Mouse (Mus musculus) midbrain, embryonic 15.5 days (tissue): ENCODE data around the gene Notch1. TPM values are rescaled to one million over a fixed set of nuclear protein-coding genes. Genes with fewer than 3 reads are reported as not detected.

ENCODE experiments used
- ATAC-seq: fragments of 200-750 bp; cut with Nextera tagmentation; replicated peaks from 2 replicates; pipeline ENCODE4 v1.8.0; 2017; ENCODE audit warnings: moderate TSS enrichment
- H3K27ac ChIP-seq: fragments of 300-500 bp; sonication (generic); 2 replicates; pipeline ENCODE4 v1.5.1; 2015; ENCODE audit warnings: mild to moderate bottlenecking, inconsistent platforms
- H3K27me3 ChIP-seq: fragments of 300-500 bp; sonication (generic); replicated peaks from 2 replicates; pipeline ENCODE4 v1.6.1; 2015; ENCODE audit warnings: inconsistent platforms
- H3K36me3 ChIP-seq: fragments of 300-500 bp; sonication (generic); replicated peaks from 2 replicates; pipeline ENCODE4 v1.6.1; 2015; ENCODE audit warnings: inconsistent platforms
- H3K4me1 ChIP-seq: fragments of 300-500 bp; sonication (generic); 2 replicates; pipeline ENCODE4 v1.6.1; 2015; ENCODE audit warnings: inconsistent platforms
- H3K4me2 ChIP-seq: fragments of 300-500 bp; sonication (generic); 2 replicates; pipeline ENCODE4 v1.6.1; 2015; ENCODE audit warnings: inconsistent platforms, mild to moderate bottlenecking, moderate library complexity
- H3K4me3 ChIP-seq: fragments of 300-500 bp; sonication (generic); 2 replicates; pipeline ENCODE4 v1.5.1; 2015; ENCODE audit warnings: mild to moderate bottlenecking, inconsistent platforms
- H3K9ac ChIP-seq: fragments of 300-500 bp; sonication (generic); 2 replicates; pipeline ENCODE4 v1.6.1; 2015; ENCODE audit warnings: mild to moderate bottlenecking, inconsistent platforms
- H3K9me3 ChIP-seq: fragments of 300-500 bp; sonication (generic); 2 replicates; pipeline ENCODE4 v1.6.1; 2016; ENCODE audit warnings: inconsistent platforms
- WGBS: fragments of 180-500 bp; shearing (Covaris S2); methylation state at CpG from one replicate; pipeline ENCODE4 v1.1.7; 2015; ENCODE audit warnings: mixed read lengths; 5-methylcytosine and 5-hydroxymethylcytosine counted together
- polyA plus RNA-seq: library from polyadenylated mRNA; unstranded; fragments of >200 nt; fragmentation: Nextera tagmentation; extraction: Ambion mirVana; gene quantifications from 2 replicates; pipeline ENCODE4 v1.2.1, GENCODE M21; 2015

Gene Notch1
- polyA plus RNA-seq, 1 experiment from 2014 or later, result 15.6 TPM

GRCm38 (mm10) chr2:26434791-26435572 lies 81.5 kb downstream of the Notch1 start:
- H3K4me1 ChIP-seq, result peaks cover 13% of the 10 kb centered on the region; the same call in 1 of the 2 replicates
- H3K9me3 ChIP-seq, result no peaks in the 10 kb centered on the region
- H3K36me3 ChIP-seq, result peaks cover 57% of the 10 kb centered on the region
- no peaks in the 10 kb centered on the region for H3K27me3 ChIP-seq
- no peak overlapping the region for H3K4me3 ChIP-seq
- H3K9ac ChIP-seq, result no peak overlapping the region
- no peak overlapping the region for H3K4me2 ChIP-seq
- no peak overlapping the region for H3K27ac ChIP-seq
- ATAC-seq, result no peak
- WGBS, result 93% methylated on average over 7 of the region's 7 CpGs

- Histone ChIP-seq H3K4me2 (no peak overlapping the region), H3K9ac (no peak overlapping the region), H3K36me3 (peaks cover 75% of the 10 kb centered on the region), H3K4me3 (no peak overlapping the region), H3K27me3 (no peaks in the 10 kb centered on the region), H3K4me1 (no peaks in the 10 kb centered on the region), H3K9me3 (no peaks in the 10 kb centered on the region), H3K27ac (no peak overlapping the region)
- 88% methylated on average over 5 of the region's 5 CpGs for WGBS
- no peak for ATAC-seq
Measured at GRCm38 (mm10) chr2:26429851-26430250, 86.6 kb downstream of the Notch1 start.

GRCm38 (mm10) chr2:26424541-26424940 lies 91.9 kb downstream of the Notch1 start:
- no peak overlapping the region for H3K9ac ChIP-seq
- H3K4me3 ChIP-seq, result no peak overlapping the region
- no peaks in the 10 kb centered on the region for H3K27me3 ChIP-seq
- no peak for ATAC-seq
- no peaks in the 10 kb centered on the region for H3K9me3 ChIP-seq
- H3K36me3 ChIP-seq, result peaks cover 83% of the 10 kb centered on the region
- no peak overlapping the region for H3K27ac ChIP-seq
- 96% methylated on average over 2 of the region's 2 CpGs for WGBS
- no peaks in the 10 kb centered on the region for H3K4me1 ChIP-seq
- no peak overlapping the region for H3K4me2 ChIP-seq

- no peaks in the 10 kb centered on the region for H3K4me1 ChIP-seq
- no peaks in the 10 kb centered on the region for H3K27me3 ChIP-seq
- no peak overlapping the region for H3K27ac ChIP-seq
- no peaks in the 10 kb centered on the region for H3K9me3 ChIP-seq
- 93% methylated on average over 1 of the region's 1 CpGs for WGBS
- H3K36me3 ChIP-seq, result peaks cover 72% of the 10 kb centered on the region
- no peak overlapping the region for H3K4me2 ChIP-seq
- no peak overlapping the region for H3K4me3 ChIP-seq
- no peak overlapping the region for H3K9ac ChIP-seq
- ATAC-seq, result no peak
Measured at GRCm38 (mm10) chr2:26423086-26423485, 93.4 kb downstream of the Notch1 start.

GRCm38 (mm10) chr2:26421969-26422368 lies 94.5 kb downstream of the Notch1 start:
- WGBS, result 96% methylated on average over 2 of the region's 2 CpGs
- Histone ChIP-seq H3K4me2 (no peak overlapping the region), H3K27me3 (no peaks in the 10 kb centered on the region), H3K9ac (no peak overlapping the region), H3K4me3 (no peak overlapping the region), H3K27ac (no peak overlapping the region), H3K36me3 (peaks cover 76% of the 10 kb centered on the region), H3K9me3 (no peaks in the 10 kb centered on the region), H3K4me1 (no peaks in the 10 kb centered on the region)
- ATAC-seq, result no peak

GRCm38 (mm10) chr2:26418120-26418519 lies 98.3 kb downstream of the Notch1 start:
- peaks cover 76% of the 10 kb centered on the region for H3K36me3 ChIP-seq
- no peaks in the 10 kb centered on the region for H3K4me1 ChIP-seq
- H3K9ac ChIP-seq, result no peak overlapping the region
- H3K4me2 ChIP-seq, result no peak overlapping the region
- H3K9me3 ChIP-seq, result no peaks in the 10 kb centered on the region
- no peak for ATAC-seq
- WGBS, result 89% methylated on average over 1 of the region's 1 CpGs
- no peak overlapping the region for H3K27ac ChIP-seq
- no peak overlapping the region for H3K4me3 ChIP-seq
- H3K27me3 ChIP-seq, result no peaks in the 10 kb centered on the region

- H3K9ac ChIP-seq, result no peak overlapping the region
Measured at GRCm38 (mm10) chr2:26417066-26417465, 99.4 kb downstream of the Notch1 start.

GRCm38 (mm10) chr2:26410931-26411411 lies 105.5 kb downstream of the Notch1 start:
- Histone ChIP-seq H3K27me3 (no peaks in the 10 kb centered on the region), H3K9ac (no peak overlapping the region), H3K4me3 (no peak overlapping the region), H3K36me3 (peaks cover 54% of the 10 kb centered on the region), H3K4me1 (peaks cover 30% of the 10 kb centered on the region), H3K27ac (no peak overlapping the region), H3K4me2 (no peak overlapping the region), H3K9me3 (no peaks in the 10 kb centered on the region)
- ATAC-seq, result no peak
- WGBS, result 71% methylated on average over 5 of the region's 5 CpGs

More at GRCm38 (mm10) chr2:26417066-26417465, 99.4 kb downstream of the Notch1 start:
- H3K27ac ChIP-seq, result no peak overlapping the region
- no peak overlapping the region for H3K4me2 ChIP-seq
- no peaks in the 10 kb centered on the region for H3K4me1 ChIP-seq
- ATAC-seq, result no peak
- no peaks in the 10 kb centered on the region for H3K9me3 ChIP-seq
- no peaks in the 10 kb centered on the region for H3K27me3 ChIP-seq
- H3K4me3 ChIP-seq, result no peak overlapping the region
- H3K36me3 ChIP-seq, result peaks cover 76% of the 10 kb centered on the region

GRCm38 (mm10) chr2:26410091-26410490 lies 106.4 kb downstream of the Notch1 start:
- ATAC-seq, result no peak
- no peak overlapping the region for H3K27ac ChIP-seq
- peaks cover 45% of the 10 kb centered on the region for H3K36me3 ChIP-seq
- H3K4me2 ChIP-seq, result no peak overlapping the region
- H3K27me3 ChIP-seq, result no peaks in the 10 kb centered on the region
- no peak overlapping the region for H3K4me3 ChIP-seq
- no peaks in the 10 kb centered on the region for H3K9me3 ChIP-seq
- peaks cover 39% of the 10 kb centered on the region for H3K4me1 ChIP-seq
- no peak overlapping the region for H3K9ac ChIP-seq
- WGBS, result 73% methylated on average over 5 of the region's 5 CpGs

- Histone ChIP-seq H3K4me3 (peak overlapping the region; percentile 94), H3K4me2 (peak overlapping the region; percentile 85), H3K27me3 (no peaks in the 10 kb centered on the region), H3K9ac (peak overlapping the region; percentile 93; the same call in 1 of the 2 replicates), H3K36me3 (peaks cover 41% of the 10 kb centered on the region; the same call in 1 of the 2 replicates), H3K4me1 (peaks cover 45% of the 10 kb centered on the region), H3K9me3 (no peaks in the 10 kb centered on the region), H3K27ac (no peak overlapping the region)
- ATAC-seq, result peak; percentile 24; the same call in 1 of the 2 replicates
- WGBS, result 59% methylated on average over 3 of the region's 3 CpGs
Measured at GRCm38 (mm10) chr2:26409362-26409761, 107.1 kb downstream of the Notch1 start.

- H3K36me3 ChIP-seq, result peaks cover 35% of the 10 kb centered on the region; the same call in 1 of the 2 replicates
- H3K9ac ChIP-seq, result peak within 1 kb of the TSS; percentile 93
- peaks cover 45% of the 10 kb centered on the region for H3K4me1 ChIP-seq
- H3K4me3 ChIP-seq, result peak within 1 kb of the TSS; percentile 94
- no peaks in the 10 kb centered on the region for H3K27me3 ChIP-seq
- peak within 1 kb of the TSS; percentile 80 for H3K27ac ChIP-seq
- H3K4me2 ChIP-seq, result peak within 1 kb of the TSS; percentile 85
- WGBS, result 0% methylated on average over 57 of the region's 57 CpGs
- H3K9me3 ChIP-seq, result no peaks in the 10 kb centered on the region
- ATAC-seq, result peak; percentile 95
Measured at GRCm38 (mm10) chr2:26408515-26409356, 107.7 kb downstream of the Notch1 start, which contains the start of gene Inpp5e. Inpp5e (minus strand) TSS chr2:26409203.
